19 mouse cellular contexts compared by ENCODE assay signal in the genomic region with DNA sequence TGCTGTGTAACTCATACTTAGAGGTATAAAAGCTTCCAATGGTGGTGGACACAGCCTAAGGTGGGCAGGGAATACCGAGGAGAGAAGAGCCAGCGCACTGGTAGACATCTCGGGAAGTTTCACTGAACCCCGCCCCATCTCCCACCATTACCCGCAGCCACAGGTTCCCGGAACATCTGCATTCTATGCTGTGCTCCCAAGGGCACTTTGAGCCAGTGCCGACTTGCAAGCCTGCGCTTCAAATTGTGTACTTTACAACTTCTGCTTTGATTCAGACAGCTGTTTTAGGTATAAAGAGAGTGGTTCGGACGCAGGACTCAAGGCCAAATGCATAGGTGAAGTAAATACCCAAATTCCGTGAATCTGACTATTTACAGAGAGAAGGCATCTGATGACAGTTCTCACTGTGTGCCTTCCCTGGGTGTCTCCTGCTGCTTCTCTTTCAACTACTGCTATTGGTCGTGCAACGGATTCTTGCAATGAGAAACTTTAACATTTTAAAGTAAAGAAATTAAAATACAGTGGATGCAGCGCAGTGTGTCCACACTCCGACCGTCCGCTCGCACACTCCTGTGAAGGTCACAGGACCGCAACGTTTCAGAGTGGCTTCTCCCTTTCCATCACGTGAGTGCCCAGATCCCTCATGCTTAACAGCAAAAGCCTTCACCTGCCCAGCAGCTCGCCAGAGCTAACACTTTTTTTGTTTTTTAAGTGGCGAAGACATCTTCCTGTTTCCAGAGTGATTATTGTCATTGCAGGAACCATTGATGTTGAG.
DNase-seq lines count a peak whose midpoint lies in the region; ATAC-seq and TF ChIP-seq lines count a peak whose summit lies in the region.
"Had no signal": no experiment of that assay in that cellular context is flagged by ENCODE, and none has a peak within 500 bp of the region (broad histone marks: within the 10 kb centered on the region; RNA-seq: fewer than 3 reads in every experiment).

No protein-coding gene starts in this region.

- H3K36me3 ChIP-seq in embryonic facial prominence, embryonic 14.5 days (ENCODE audit: control insufficient read depth, insufficient read depth, low read length) = no peaks in the 10 kb centered on the region
- H3K36me3 ChIP-seq in embryonic facial prominence, embryonic 10.5 days (replicated peaks) = no peaks in the 10 kb centered on the region
- H3K36me3 ChIP-seq in forebrain, embryonic 16.5 days (ENCODE audit: control insufficient read depth, insufficient read depth) = no peaks in the 10 kb centered on the region
- H3K36me3 ChIP-seq in forebrain, postnatal 0 days (ENCODE audit: insufficient read depth) = no peaks in the 10 kb centered on the region
- H3K36me3 ChIP-seq in testis, adult 2 months (ENCODE audit: control insufficient read depth, insufficient read depth, low read length) = no peaks in the 10 kb centered on the region
- H3K36me3 ChIP-seq: hindbrain, embryonic 13.5 days; intestine, embryonic 15.5 days had no signal

- no peak overlapping the region for H3K9ac ChIP-seq in embryonic facial prominence, embryonic 14.5 days (ENCODE audit: low read depth, low read length)
- no peak overlapping the region for H3K9ac ChIP-seq in forebrain, embryonic 16.5 days (replicated peaks; ENCODE audit: low read depth, low read length)
- no peak overlapping the region for H3K9ac ChIP-seq in forebrain, postnatal 0 days
- H3K9ac ChIP-seq: hindbrain, embryonic 13.5 days; intestine, embryonic 15.5 days had no signal

- no peak for ATAC-seq in embryonic facial prominence, embryonic 14.5 days (ENCODE audit: low read depth)
- peak; percentile 24; the same call in 1 of the 2 replicates for ATAC-seq in forebrain, embryonic 16.5 days
- no peak for ATAC-seq in forebrain, postnatal 0 days
- ATAC-seq: CD4-positive, CD25-positive, alpha-beta regulatory T cell, adult 4 months; hindbrain, postnatal 0 days; intestine, embryonic 15.5 days had no signal

- peaks cover 3% of the 10 kb centered on the region; the same call in 1 of the 2 replicates for H3K4me1 ChIP-seq in embryonic facial prominence, embryonic 14.5 days (ENCODE audit: control insufficient read depth, insufficient read depth, low read length)
- H3K4me1 ChIP-seq in embryonic facial prominence, embryonic 10.5 days = peaks cover 15% of the 10 kb centered on the region
- H3K4me1 ChIP-seq in forebrain, embryonic 16.5 days (replicated peaks; ENCODE audit: control insufficient read depth, insufficient read depth, low read length) = peaks cover 7% of the 10 kb centered on the region; the same call in 1 of the 2 replicates
- no peaks in the 10 kb centered on the region for H3K4me1 ChIP-seq in forebrain, postnatal 0 days (ENCODE audit: insufficient read depth)
- peaks cover 18% of the 10 kb centered on the region for H3K4me1 ChIP-seq in testis, adult 2 months (ENCODE audit: control insufficient read depth, insufficient read depth, low read length)
- H3K4me1 ChIP-seq: hindbrain, embryonic 13.5 days; intestine, embryonic 15.5 days had no signal

- TF ChIP-seq CTCF in forebrain, postnatal 0 days (IDR thresholded peaks at IDR 0.05; ENCODE audit: low read depth) = no peak
- TF ChIP-seq CTCF in testis, adult 2 months (IDR thresholded peaks at IDR 0.05; ENCODE audit: control insufficient read depth, insufficient read depth, insufficient replicate concordance, low read depth, low read length) = no peak

- H3K27me3 ChIP-seq in embryonic facial prominence, embryonic 14.5 days (replicated peaks; ENCODE audit: control insufficient read depth, insufficient read depth, low read length) = no peaks in the 10 kb centered on the region
- H3K27me3 ChIP-seq in embryonic facial prominence, embryonic 10.5 days (replicated peaks; ENCODE audit: low read depth, poor library complexity, severe bottlenecking) = no peaks in the 10 kb centered on the region
- H3K27me3 ChIP-seq in forebrain, embryonic 16.5 days (replicated peaks; ENCODE audit: control insufficient read depth, insufficient read depth, low read length) = no peaks in the 10 kb centered on the region
- H3K27me3 ChIP-seq in forebrain, postnatal 0 days (ENCODE audit: insufficient read depth, low read length) = no peaks in the 10 kb centered on the region
- H3K27me3 ChIP-seq in testis, adult 2 months (ENCODE audit: control insufficient read depth, insufficient read depth, low read length) = no peaks in the 10 kb centered on the region
- H3K27me3 ChIP-seq: hindbrain, embryonic 13.5 days; intestine, embryonic 15.5 days had no signal

- WGBS in embryonic facial prominence, embryonic 14.5 days = 61% methylated on average over 23 of the region's 23 CpGs
- WGBS in embryonic facial prominence, embryonic 10.5 days = 79% methylated on average over 23 of the region's 23 CpGs
- 81% methylated on average over 23 of the region's 23 CpGs for WGBS in forebrain, embryonic 16.5 days
- 84% methylated on average over 23 of the region's 23 CpGs for WGBS in forebrain, postnatal 0 days

- peak overlapping the region; percentile 52; the same call in 1 of the 2 replicates for H3K27ac ChIP-seq in embryonic facial prominence, embryonic 14.5 days (replicated peaks; ENCODE audit: low read depth, low read length)
- H3K27ac ChIP-seq in embryonic facial prominence, embryonic 10.5 days (replicated peaks) = no peak overlapping the region
- no peak overlapping the region for H3K27ac ChIP-seq in forebrain, embryonic 16.5 days (ENCODE audit: low read length)
- H3K27ac ChIP-seq in forebrain, postnatal 0 days (ENCODE audit: low read depth, low read length) = no peak overlapping the region
- peak overlapping the region; percentile 74 for H3K27ac ChIP-seq in testis, adult 2 months (ENCODE audit: control insufficient read depth, insufficient read depth, low read depth, low read length)
- H3K27ac ChIP-seq: hindbrain, embryonic 13.5 days; hindbrain, postnatal 0 days; intestine, embryonic 15.5 days had no signal

- no peaks in the 10 kb centered on the region for H3K9me3 ChIP-seq in embryonic facial prominence, embryonic 14.5 days (ENCODE audit: control insufficient read depth, low read length)
- H3K9me3 ChIP-seq in embryonic facial prominence, embryonic 10.5 days = no peaks in the 10 kb centered on the region
- no peaks in the 10 kb centered on the region for H3K9me3 ChIP-seq in forebrain, embryonic 16.5 days (ENCODE audit: control insufficient read depth, low read length)
- no peaks in the 10 kb centered on the region for H3K9me3 ChIP-seq in forebrain, postnatal 0 days (ENCODE audit: low read length)
- H3K9me3 ChIP-seq: hindbrain, embryonic 13.5 days; intestine, embryonic 15.5 days had no signal

- H3K4me3 ChIP-seq in embryonic facial prominence, embryonic 14.5 days (ENCODE audit: low read depth, low read length) = no peak overlapping the region
- no peak overlapping the region for H3K4me3 ChIP-seq in embryonic facial prominence, embryonic 10.5 days
- H3K4me3 ChIP-seq in forebrain, embryonic 16.5 days (replicated peaks; ENCODE audit: low read length) = no peak overlapping the region
- no peak overlapping the region for H3K4me3 ChIP-seq in forebrain, postnatal 0 days (ENCODE audit: low read depth, low read length)
- peak overlapping the region; percentile 58 for H3K4me3 ChIP-seq in testis, adult 2 months (ENCODE audit: control insufficient read depth, low read depth, low read length)
- H3K4me3 ChIP-seq: hindbrain, embryonic 13.5 days; intestine, embryonic 15.5 days had no signal

- TF ChIP-seq POLR2A in testis, adult 2 months (IDR thresholded peaks at IDR 0.05; ENCODE audit: control insufficient read depth, low read depth, low read length) = no peak

- DNase-seq in embryonic facial prominence, embryonic 14.5 days (ENCODE audit: low spot score) = no peak
- DNase-seq in embryonic facial prominence, embryonic 10.5 days (ENCODE audit: low spot score) = no peak
- DNase-seq in forebrain, postnatal 0 days = no peak
- DNase-seq in testis, postnatal 10 days (ENCODE audit: low spot score) = no peak
- DNase-seq in heart, adult 8-10 months (ENCODE audit: low spot score) = no peak
- DNase-seq: adrenal gland, adult 8-10 months; adrenal gland, postnatal 36 days; B cell, adult 2 months; cerebellum, adult 2 months; cerebellum, postnatal 10 days; gastrocnemius, postnatal 14 days; heart, postnatal 10 days; kidney, adult 8-10 months had no signal

- H3K4me2 ChIP-seq in embryonic facial prominence, embryonic 14.5 days (ENCODE audit: low read depth, low read length) = no peak overlapping the region
- no peak overlapping the region for H3K4me2 ChIP-seq in forebrain, embryonic 16.5 days (ENCODE audit: low read length)
- no peak overlapping the region for H3K4me2 ChIP-seq in forebrain, postnatal 0 days (ENCODE audit: low read depth)
- H3K4me2 ChIP-seq: hindbrain, embryonic 13.5 days; intestine, embryonic 15.5 days had no signal

Comparison
In these comparisons a context has a peak if more than half of its experiments do, and no peak if none do; other contexts are left out.
1. H3K27ac ChIP-seq: peak in embryonic facial prominence, embryonic 14.5 days (single experiment) and testis, adult 2 months (single experiment); none in embryonic facial prominence, embryonic 10.5 days (single experiment), forebrain, embryonic 16.5 days (single experiment) and forebrain, postnatal 0 days (single experiment).